Mouse (Mus musculus) frontal cortex, postnatal 10 days (tissue): ENCODE measurements around the gene Kif1bp.
"Not testable (repeated sequence)": the region's sequence is repeated elsewhere in the genome, so short reads cannot be mapped to it uniquely, and the experiment has no call there.

Experiments used
- DNase-seq, 2 experiments: peaks; one replicate each; pipeline ENCODE4 v3.0.0; 2022; ENCODE audit warnings: low spot score in 2 of 2, mixed read lengths in 1 of 2

Kif1bp gene

GRCm38 (mm10) chr10:62578338-62579100 lies at the start of gene Kif1bp:
TSS of gene Kif1bp (minus strand) at chr10:62578457.
- DNase-seq, result peak; percentile 98

- DNase-seq, result no peak
Measured at GRCm38 (mm10) chr10:62604161-62604560, 25.9 kb upstream of the Kif1bp start.

- no peak for DNase-seq
Measured at GRCm38 (mm10) chr10:62603233-62604030, 25.2 kb upstream of the Kif1bp start.

GRCm38 (mm10) chr10:62602177-62603040 lies 24.2 kb upstream of the Kif1bp start, which contains the start of gene Ddx21:
TSS of gene Ddx21 (minus strand) at chr10:62602281.
- DNase-seq, result peak; percentile 80 to 89

- DNase-seq, result no peak
Measured at GRCm38 (mm10) chr10:62601833-62602176, 23.5 kb upstream of the Kif1bp start.

GRCm38 (mm10) chr10:62601053-62601791 lies 23.0 kb upstream of the Kif1bp start:
- no peak for DNase-seq

- no peak for DNase-seq
Measured at GRCm38 (mm10) chr10:62600056-62600455, 21.8 kb upstream of the Kif1bp start.

GRCm38 (mm10) chr10:62599311-62599710 lies 21.1 kb upstream of the Kif1bp start:
- not testable (repeated sequence) for DNase-seq

- no peak for DNase-seq
Measured at GRCm38 (mm10) chr10:62592496-62592895, 14.2 kb upstream of the Kif1bp start.

- DNase-seq, result peak; percentile 81 to 83
Measured at GRCm38 (mm10) chr10:62590200-62590599, 11.9 kb upstream of the Kif1bp start.

GRCm38 (mm10) chr10:62588616-62589015 lies 10.4 kb upstream of the Kif1bp start:
- DNase-seq, result no peak

GRCm38 (mm10) chr10:62583245-62583644 lies 5.0 kb upstream of the Kif1bp start:
- DNase-seq, result no peak

GRCm38 (mm10) chr10:62582701-62583100 lies 4.4 kb upstream of the Kif1bp start:
- DNase-seq, result no peak

- DNase-seq, result no peak
Measured at GRCm38 (mm10) chr10:62582263-62582662, 4.0 kb upstream of the Kif1bp start.

- not testable (repeated sequence) for DNase-seq
Measured at GRCm38 (mm10) chr10:62579129-62579528, 872 bp upstream of the Kif1bp start.

- DNase-seq, result no peak
Measured at GRCm38 (mm10) chr10:62577673-62578337, 452 bp downstream of the Kif1bp start.

GRCm38 (mm10) chr10:62575001-62575400 lies 3.3 kb downstream of the Kif1bp start:
- no peak for DNase-seq

- DNase-seq, result no peak
Measured at GRCm38 (mm10) chr10:62570126-62570871, 8.0 kb downstream of the Kif1bp start.

GRCm38 (mm10) chr10:62568861-62569260 lies 9.4 kb downstream of the Kif1bp start:
- DNase-seq, result no peak

GRCm38 (mm10) chr10:62557736-62558135 lies 20.5 kb downstream of the Kif1bp start:
- no peak for DNase-seq
